Mouse (Mus musculus) urinary bladder, postnatal 25 days (tissue): ENCODE measurements around the gene Vmn2r36.
"Not testable (repeated sequence)": the region's sequence is repeated elsewhere in the genome, so short reads cannot be mapped to it uniquely, and the experiment has no call there.

Experiments
- DNase-seq: peaks from one replicate; pipeline ENCODE4 v3.0.0; 2022; ENCODE audit warnings: low spot score

The Vmn2r36 gene

GRCm38 (mm10) chr7:7902395-7902794 lies at the start of gene Vmn2r36:
Vmn2r36 (minus strand) TSS chr7:7902495.
- not testable (repeated sequence) for DNase-seq
